Mouse (Mus musculus) gastrocnemius, adult 18-20 months (tissue): ENCODE results near the gene Psap. TPM values are rescaled to one million over a fixed set of nuclear protein-coding genes. Genes with fewer than 3 reads are reported as not detected.
A peak's percentile ranks its signal among the peaks of the same experiment; 100 is the strongest.
"Not testable (repeated sequence)": the region's sequence is repeated elsewhere in the genome, so short reads cannot be mapped to it uniquely, and the experiment has no call there.

Experiments used
- DNase-seq: peaks from one replicate; pipeline ENCODE4 v3.0.0; 2021; ENCODE audit warnings: low spot score
- long read RNA-seq, 2 experiments: library from polyadenylated mRNA; stranded (forward); transcript quantifications; one replicate each; pipeline ENCODE4 v2.0.0; 2021
- total RNA-seq, 2 experiments: library from RNA; stranded (reverse); gene quantifications; 2 replicates each; pipeline ENCODE4 v1.2.3; 2021

Gene Psap
- 100 to 1,000 TPM; 764 to 769 TPM for total RNA-seq
- long read RNA-seq, experiment 1, transcript Psap-201 (14 exons, 2,654 nt): major isoform, 128 of 316 reads
- long read RNA-seq, experiment 1, transcript Psap-202 (14 exons, 2,646 nt): minor isoform, 36 of 316 reads
- long read RNA-seq, experiment 1, partial matches to known transcripts: 92 of 316 reads
- long read RNA-seq, experiment 1, other reads (novel, unspliced or antisense): 60 of 316 reads
- long read RNA-seq, experiment 2, transcript Psap-202 (14 exons, 2,646 nt): minor isoform, 31 of 280 reads
- long read RNA-seq, experiment 2, transcript Psap-201 (14 exons, 2,654 nt): major isoform, 81 of 280 reads
- long read RNA-seq, experiment 2, partial matches to known transcripts: 106 of 280 reads
- long read RNA-seq, experiment 2, other reads (novel, unspliced or antisense): 62 of 280 reads

GRCm38 (mm10) chr10:60277207-60278005 lies at the start of gene Psap:
Gene Psap (plus strand): TSS chr10:60277627.
- peak; percentile 94 for DNase-seq

GRCm38 (mm10) chr10:60227666-60228065 lies 49.8 kb upstream of the Psap start:
- no peak for DNase-seq

DNA sequence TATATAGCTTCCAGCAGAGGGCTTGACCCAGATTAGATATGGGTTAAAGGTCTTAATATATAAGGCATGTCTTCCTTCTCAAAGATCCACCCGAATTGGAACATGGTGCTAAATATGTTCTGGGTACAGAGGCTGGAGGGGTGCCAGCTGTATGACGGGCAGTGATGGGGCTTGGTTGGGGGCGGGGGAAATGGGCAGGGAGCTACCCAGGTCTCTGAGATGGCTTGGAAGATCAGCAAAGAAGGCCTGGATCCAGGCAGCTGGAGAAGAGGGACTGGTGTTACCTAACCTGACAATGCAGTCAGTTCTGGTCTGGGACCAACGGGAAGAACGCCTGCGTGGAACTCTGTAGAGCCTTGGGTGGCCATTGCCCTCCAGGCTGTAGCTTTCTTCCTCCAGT lies 48.3 kb upstream of the Psap start:
- DNase-seq: peak; percentile 53

- DNase-seq: no peak
Measured at GRCm38 (mm10) chr10:60230321-60231088, 46.9 kb upstream of the Psap start.

DNA sequence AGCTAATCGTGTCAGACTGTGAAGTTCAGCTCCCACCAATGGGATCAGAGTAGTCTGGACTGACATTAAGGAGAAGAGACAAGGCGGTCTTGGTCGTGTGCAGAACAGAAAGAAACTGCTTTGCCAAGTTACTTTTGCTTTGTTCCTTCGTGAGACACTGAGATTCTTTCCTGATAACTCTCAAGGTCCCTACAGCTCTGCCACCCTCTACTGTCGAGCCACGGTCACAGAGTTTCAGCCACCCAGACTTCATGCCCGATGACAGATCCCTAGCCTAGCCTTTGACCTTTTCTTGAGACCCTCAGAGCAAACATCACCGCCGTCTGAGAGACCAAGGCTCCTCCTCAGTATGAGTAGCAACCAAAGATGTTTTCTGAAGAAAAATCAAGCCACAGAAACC lies 43.4 kb upstream of the Psap start:
- no peak for DNase-seq

DNA sequence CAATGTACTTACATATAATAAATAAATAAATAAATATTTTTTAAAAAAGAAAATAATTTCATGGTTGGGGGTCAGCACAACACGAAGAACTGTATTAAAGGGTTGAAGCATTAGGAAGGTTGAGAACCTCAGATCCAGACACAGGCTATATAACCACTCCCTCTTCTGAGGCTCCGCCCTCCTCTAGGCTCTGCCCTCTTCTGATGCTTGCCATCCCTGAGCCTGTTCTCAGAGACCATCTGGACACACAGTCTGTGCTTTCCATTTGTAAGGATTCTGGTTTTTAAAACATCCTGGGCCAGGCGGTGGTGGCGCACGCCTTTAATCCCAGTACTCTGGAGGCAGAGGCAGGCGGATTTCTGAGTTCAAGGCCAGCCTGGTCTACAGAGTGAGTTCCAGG lies 41.6 kb upstream of the Psap start:
- not testable (repeated sequence) for DNase-seq

DNA sequence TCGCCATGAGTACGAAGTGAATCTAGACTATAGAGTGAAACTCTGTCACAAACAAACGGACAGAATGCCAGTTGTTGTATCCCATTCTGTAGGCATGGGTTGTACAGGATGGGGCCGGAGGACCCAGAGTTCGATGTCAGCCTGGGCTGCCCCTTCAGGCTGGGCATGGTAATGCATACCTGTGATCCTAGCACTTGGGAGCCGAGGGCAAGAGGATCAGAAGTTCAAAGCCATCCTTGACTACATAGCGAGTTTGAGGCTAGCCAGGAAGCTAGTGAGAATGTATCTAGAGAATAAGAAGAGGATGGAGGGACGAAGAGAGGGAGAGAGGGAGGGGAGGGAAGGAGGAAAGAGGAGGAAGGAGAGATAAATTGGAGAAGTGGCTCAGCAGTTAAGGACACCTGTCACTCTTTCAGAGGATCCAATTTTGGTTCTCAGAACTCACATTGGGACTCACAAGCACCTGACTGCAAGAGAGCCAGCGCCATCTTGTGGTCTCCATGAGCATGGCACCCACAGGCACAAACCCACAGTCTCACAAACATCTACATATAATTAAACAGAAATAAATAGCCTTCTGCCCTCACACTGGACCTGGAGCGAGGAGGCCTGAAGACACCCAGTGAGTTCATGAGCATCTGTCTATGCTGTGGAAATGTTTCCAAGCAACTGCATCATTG lies 39.8 kb upstream of the Psap start:
- peak; percentile 65 for DNase-seq

GRCm38 (mm10) chr10:60240416-60240815 lies 37.0 kb upstream of the Psap start:
- no peak for DNase-seq

GRCm38 (mm10) chr10:60243941-60244340 lies 33.5 kb upstream of the Psap start:
- DNase-seq: no peak

GRCm38 (mm10) chr10:60245041-60245440 lies 32.4 kb upstream of the Psap start:
- DNase-seq: peak; percentile 94

DNA sequence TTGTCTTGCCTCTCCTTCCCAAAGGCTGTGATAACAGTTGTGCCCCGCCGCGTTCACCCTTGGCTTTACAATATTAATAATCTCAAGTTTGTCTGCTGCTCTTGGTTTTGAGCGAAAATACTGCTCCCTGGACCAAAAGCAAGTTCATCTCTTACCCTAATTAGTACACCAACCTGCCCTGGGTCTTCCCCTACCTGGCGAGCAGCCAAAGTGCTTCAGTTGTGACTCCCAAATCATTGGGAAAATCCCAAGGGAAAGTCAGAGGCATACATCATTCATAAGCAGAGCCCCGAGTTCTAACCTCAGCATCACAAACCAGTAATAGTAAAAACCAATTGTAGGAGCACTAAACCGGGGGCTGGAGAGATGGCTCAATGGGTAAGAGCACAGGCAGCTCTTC lies 31.8 kb upstream of the Psap start:
- no peak for DNase-seq

DNA sequence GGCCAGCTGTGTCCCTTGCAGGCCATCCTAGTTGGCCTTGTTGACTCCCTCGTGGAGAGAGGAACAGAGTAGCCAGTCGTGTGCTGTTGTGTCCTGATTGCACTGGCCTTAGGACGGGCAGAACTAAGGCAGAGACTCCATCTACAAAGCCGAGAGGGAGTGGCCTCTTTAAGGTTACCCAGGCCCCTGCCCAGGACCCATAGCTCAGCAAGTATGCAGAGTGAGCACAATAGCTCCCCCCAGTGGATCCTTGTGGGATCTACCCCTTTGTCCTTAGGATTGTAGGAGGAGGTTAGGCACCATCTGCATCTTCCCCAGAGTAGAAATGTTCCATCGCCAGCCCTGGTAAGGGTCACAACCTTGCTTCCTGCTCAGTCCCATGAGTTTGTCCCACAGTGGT lies 30.9 kb upstream of the Psap start:
- no peak for DNase-seq

GRCm38 (mm10) chr10:60248345-60248744 lies 29.1 kb upstream of the Psap start:
- DNase-seq: not testable (repeated sequence)

DNA sequence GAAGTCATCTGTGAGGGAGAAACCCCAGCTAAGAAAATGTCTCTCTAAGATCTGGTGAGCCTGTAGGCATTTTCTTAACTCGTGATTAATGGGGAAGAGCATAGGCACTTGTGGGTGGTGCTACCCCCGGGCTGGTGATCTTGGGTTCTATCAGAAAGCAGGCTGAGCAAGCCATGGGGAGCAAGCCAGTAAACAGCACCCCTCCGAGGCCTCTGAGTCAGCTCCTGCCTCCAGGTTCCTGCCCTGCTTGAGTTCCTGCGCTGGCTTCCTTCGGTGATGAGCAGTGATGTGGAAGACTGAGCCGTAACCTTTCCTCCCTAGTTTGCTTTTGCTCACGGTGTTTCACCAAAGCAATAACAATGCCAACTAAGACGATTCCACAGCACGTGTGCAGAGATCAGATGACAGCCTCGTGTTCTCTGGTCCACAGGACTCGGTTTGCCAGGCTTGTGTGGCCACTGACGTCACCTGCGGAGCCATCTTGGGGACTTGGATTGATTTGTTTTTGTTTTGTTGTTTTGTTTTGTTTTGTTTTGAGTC lies 26.9 kb upstream of the Psap start:
- DNase-seq: no peak

- no peak for DNase-seq
Measured at GRCm38 (mm10) chr10:60252187-60252586, 25.2 kb upstream of the Psap start.

- DNase-seq: no peak
Measured at GRCm38 (mm10) chr10:60252606-60253005, 24.8 kb upstream of the Psap start.

GRCm38 (mm10) chr10:60256088-60256487 lies 21.3 kb upstream of the Psap start:
- no peak for DNase-seq

DNA sequence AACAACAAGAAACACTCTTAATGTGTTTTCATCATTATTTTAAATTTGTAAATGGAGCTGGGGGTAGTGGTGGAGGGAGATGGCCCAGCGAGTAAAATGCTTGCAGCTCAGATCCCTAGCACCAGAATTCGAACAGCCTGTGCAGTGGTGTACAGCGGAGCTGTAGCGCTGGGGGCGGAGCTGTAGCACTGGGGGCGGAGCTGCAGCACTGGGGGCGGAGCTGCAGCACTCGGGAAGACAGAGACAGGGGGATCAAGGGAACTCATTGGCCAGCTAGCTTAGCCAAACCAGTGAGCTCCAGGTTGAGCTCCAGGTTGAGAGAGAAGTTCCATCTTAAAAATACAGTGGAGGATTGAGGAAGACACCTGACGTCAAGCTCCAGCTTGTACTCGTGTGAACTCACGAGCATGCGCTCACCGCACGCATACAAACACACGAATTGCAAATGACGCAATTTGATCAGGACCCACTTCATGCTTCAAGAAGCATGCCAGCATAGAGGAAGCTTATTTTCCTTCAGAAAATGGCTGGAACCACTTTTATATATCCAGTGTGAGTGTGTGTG lies 20.1 kb upstream of the Psap start:
- no peak for DNase-seq

DNA sequence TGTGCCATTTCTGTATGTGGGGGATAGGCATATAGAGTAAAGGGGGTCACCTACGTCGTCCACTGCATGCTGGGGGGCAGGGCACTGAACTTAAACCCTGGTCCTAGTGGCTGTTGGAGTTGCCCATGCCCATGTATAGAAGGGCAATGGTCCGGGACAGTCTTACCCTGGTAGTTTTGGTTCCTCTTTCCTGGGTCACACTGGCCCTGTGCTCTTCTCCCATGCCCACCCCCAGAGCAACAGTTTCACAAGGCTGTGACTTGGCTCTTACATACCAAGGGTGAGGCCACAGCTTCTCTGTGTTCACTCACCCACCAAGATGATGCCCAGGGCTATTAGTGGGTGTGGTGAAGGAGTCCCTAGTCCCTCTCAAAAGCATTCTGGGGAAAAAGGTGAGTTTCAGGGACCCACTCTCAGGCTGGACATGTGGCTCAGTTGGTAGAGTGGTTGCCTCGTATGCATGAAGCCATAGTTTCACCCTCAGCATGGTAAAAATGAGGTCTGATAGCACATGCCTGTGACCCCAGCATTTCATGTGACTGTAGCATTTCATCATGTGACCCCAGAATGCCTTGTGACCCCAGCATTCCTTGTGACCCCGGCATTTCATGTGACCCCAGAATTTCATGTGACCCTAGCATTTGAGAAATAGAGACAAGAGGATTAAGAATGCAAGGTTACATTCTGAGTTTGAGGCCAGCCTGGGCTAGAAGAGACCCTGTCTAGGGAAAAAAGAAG lies 16.7 kb upstream of the Psap start:
- DNase-seq: no peak

- DNase-seq: no peak
Measured at GRCm38 (mm10) chr10:60261530-60261929, 15.9 kb upstream of the Psap start.
